Mouse (Mus musculus) C2C12 (cell line): ENCODE measurements around the gene Tbc1d1.
A peak's percentile ranks its signal among the peaks of the same experiment; 100 is the strongest.

Source experiments
- CEBPB ChIP-seq: IDR thresholded peaks from one replicate; pipeline ENCODE4 v1.6.1; 2011; ENCODE audit warnings: low read depth, mild to moderate bottlenecking, control low read depth, moderate library complexity
- CTCF ChIP-seq: IDR thresholded peaks from one replicate; pipeline ENCODE4 v1.5.1; 2011; ENCODE audit not compliant: control insufficient read depth, insufficient read depth, insufficient read length
- FOSL1 ChIP-seq: IDR thresholded peaks from one replicate; pipeline ENCODE4 v1.8.0; 2011; ENCODE audit warnings: mild to moderate bottlenecking, low read length; ENCODE audit not compliant: poor library complexity, insufficient read depth, severe bottlenecking
- MAX ChIP-seq: IDR thresholded peaks from one replicate; pipeline ENCODE4 v1.6.1; 2011; ENCODE audit warnings: mild to moderate bottlenecking, control low read depth
- MYOD1 ChIP-seq: IDR thresholded peaks from one replicate; pipeline ENCODE4 v1.6.1; 2011; ENCODE audit warnings: low read depth; ENCODE audit not compliant: control insufficient read depth, insufficient read length
- MYOG ChIP-seq: IDR thresholded peaks from one replicate; pipeline ENCODE4 v1.6.1; 2011; ENCODE audit not compliant: control insufficient read depth, insufficient read length; ENCODE audit errors: extremely low read depth
- USF1 ChIP-seq: IDR thresholded peaks from one replicate; pipeline ENCODE4 v1.6.1; 2011; ENCODE audit warnings: low read depth, mild to moderate bottlenecking, control low read depth, moderate library complexity

DNA sequence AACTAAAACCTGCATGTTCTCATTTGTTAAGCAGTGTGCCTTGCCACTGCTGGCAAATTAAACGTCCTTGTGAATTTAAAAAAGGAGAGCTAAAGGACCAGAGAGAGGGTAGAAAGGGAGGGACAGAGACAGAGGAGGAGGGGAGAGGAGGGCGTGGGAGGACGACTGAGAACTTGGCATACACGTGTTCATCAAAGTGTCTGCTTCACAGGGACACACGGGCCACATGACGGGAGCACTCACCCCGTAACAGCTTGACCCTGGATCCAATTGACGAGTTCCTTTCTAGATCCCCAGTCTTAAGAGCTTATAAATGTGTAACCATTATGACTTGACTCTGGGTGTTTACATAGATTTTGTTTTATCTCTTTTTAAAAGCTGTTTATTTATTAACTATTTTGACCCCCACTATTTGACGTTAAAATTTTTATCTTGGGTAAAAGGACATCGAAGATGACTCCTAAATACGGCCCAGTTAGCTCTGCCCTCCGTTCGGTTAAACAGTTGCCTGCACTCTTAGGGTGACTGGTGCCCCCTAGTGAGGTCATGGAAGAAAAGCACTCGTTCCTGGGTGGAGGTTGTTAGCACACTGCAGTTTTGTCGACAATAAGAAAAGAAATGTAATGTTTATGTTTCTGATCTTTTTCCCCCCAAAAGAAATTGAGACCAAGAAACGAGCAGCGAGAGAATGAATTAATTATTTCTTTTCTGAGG, 118.8 kb downstream of the Tbc1d1 start:
- TF ChIP-seq CTCF = peak; percentile 49
- TF ChIP-seq USF1 = no peak
- TF ChIP-seq CEBPB = no peak
- TF ChIP-seq MYOD1 = no peak
- TF ChIP-seq MAX = no peak
- no peak for TF ChIP-seq MYOG
- TF ChIP-seq FOSL1 = no peak
